Mouse (Mus musculus) urinary bladder, postnatal 36 days (tissue): ENCODE data around the gene Kel.

Source experiments
- DNase-seq, 2 experiments: peaks; one replicate each; pipeline ENCODE4 v3.0.0; 2022; ENCODE audit warnings: low spot score in 2 of 2, mixed read lengths in 1 of 2

The Kel gene

DNA sequence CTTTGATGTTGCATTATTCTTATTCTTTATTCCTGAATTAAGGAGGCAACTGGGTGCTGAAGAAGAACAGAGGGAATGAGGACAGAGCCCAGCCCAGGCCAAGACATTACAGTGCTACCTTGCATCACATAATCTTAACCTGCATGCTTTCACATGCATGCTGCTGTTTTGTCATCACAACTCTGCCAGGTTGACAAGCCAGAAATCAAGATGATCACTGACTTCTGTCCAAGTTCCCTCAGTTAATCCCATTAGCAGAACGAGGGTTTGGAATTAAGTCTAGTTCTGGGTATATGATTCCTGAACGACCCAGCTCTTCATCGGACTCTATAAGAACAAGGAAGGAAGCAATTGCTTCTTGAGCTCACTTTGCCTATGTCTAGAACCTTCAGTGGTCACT lies 57.9 kb downstream of the Kel start:
- no peak for DNase-seq

DNA sequence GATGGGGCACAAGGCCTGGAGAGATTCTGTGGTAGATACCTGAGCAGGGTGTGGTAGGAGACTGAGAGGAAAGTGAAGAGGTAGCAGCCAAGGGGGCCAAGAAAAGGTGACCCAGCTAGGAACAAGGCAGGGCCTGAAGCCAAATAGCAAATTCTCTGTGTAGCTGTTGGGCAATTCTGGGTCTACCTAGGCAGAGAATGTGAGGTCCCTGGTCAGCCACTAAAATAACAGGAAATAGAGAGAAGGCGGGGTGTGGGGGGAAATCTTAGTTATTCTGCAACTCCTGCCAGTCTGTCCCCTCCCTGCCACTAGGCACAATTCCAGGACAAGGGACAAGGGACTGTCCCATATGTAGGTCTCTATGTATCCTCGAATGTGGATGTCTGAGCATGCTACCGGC lies 60.9 kb downstream of the Kel start:
- no peak for DNase-seq

DNA sequence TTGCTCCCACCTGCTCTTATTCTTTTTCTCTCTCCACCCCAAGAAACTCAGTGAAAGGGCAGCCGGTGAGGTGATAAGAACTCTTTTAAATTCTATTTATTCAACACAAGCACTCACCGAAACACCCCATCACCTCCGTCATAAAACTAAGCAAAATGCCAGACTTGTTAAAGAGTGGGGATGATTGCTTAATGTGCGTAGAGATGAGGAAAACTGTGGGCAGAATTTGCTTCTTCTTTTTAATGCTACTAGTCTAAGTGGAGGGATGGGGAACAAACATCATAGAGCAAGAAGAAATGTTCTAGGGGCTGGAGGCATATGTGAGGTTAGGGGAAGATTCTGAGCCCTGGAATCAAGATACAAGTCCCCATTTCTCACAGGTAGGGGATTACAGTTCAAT lies 61.4 kb downstream of the Kel start:
- no peak for DNase-seq

GRCm38 (mm10) chr6:41641173-41641866 lies 62.8 kb downstream of the Kel start:
- DNase-seq: no peak

GRCm38 (mm10) chr6:41640449-41640848 lies 63.7 kb downstream of the Kel start:
- DNase-seq: no peak

GRCm38 (mm10) chr6:41637927-41638506 lies 66.1 kb downstream of the Kel start:
- DNase-seq: no peak

- DNase-seq: no peak
Observed at GRCm38 (mm10) chr6:41637393-41637792, 66.7 kb downstream of the Kel start.
